Mouse (Mus musculus): ENCODE results near the gene Ubr1.

DNA sequence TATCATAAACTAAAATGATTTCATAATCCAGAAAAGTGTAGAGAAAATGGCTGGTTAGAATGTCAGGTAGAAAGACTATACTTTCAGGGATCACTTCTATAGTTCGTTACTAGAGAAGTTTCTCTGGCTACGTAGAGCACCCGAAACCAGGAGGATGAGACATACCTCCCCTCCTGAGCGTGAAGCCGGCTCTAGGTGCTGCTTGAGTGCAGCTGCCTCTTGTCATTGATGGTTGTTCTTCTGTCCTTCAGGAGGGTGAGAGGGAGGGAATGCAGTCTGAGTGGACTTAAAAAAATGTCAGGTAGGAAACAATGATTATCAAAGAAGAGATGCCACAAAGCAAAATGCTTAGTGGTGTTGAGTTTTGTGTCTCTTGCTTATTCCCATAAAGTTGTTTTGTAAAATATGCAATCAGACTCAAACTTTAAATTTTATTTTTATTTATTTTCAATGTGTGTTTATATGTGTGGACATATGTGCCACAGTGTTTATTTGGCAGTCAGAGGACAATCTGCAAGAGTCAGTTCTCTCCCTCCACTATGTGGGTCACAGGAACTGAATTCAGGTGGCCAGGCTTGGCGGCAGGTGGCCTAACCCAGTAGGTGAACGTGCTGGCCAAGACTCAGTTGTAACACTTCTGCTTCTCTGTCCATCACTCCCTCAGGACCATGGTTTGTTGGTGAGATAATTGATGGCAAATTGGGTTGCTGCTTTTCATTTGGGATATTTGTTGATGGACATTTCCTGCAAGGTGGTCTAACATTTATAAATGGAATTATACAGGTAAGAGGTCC is 33.7 kb upstream of the Ubr1 start:
- no peak for TF ChIP-seq CTCF (IDR thresholded peaks at IDR 0.05; ENCODE audit: control insufficient read depth, insufficient read depth, insufficient replicate concordance, low read depth, low read length)
- TF ChIP-seq POLR2A (IDR thresholded peaks at IDR 0.05; ENCODE audit: control insufficient read depth, low read depth, low read length): no peak
